Mouse (Mus musculus): ENCODE measurements around the gene Setd4. TPM values are rescaled to one million over a fixed set of nuclear protein-coding genes. Genes with fewer than 3 reads are reported as not detected.

The Setd4 gene
- polyA plus RNA-seq (2017; shearing (Covaris generic)), result 20.2 TPM

DNA sequence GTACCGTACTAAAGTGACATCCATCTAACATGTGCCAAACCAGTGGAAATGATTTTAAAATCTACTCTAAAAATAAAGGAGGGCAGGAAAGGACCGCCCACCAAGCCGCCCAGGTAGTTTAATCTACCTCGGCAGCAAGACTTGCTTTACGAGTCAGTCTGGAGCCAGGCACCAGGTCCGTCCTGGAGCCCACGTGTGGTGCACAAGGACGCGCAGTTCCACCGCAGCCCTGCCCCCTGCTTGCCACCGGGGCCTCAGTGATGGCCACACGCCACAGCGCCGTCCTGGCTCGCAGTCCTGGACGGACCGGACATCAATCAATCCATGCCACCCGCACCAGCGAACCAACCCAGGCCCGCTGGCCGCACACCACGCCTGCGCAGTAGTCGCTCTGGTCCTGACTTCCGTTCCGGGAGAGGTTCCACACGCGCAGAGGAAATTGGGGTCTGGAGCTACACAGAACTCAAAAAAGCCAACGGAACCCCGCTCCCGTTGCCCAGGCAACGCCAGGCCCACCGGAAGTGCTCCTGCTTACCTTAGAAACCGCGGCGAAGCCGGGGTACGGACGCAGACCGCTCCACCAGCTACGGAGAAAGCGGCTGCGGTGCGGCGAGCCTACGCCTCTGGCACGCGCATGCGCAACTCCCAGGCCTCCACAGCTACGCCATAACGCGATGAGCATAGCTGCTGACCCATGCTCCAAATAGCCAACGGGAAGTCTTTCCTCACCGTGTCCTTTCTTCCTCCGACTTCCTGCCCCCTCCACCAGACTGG is at the start of gene Setd4:
Setd4 (minus strand) TSS at position 625 of the 774 bp plus-strand sequence.

GRCm38 (mm10) chr16:93627761-93628400 is 24.0 kb upstream of the Setd4 start, which contains the start of gene Gm5678:
Gene Gm5678 (plus strand): TSS chr16:93628097.

DNA sequence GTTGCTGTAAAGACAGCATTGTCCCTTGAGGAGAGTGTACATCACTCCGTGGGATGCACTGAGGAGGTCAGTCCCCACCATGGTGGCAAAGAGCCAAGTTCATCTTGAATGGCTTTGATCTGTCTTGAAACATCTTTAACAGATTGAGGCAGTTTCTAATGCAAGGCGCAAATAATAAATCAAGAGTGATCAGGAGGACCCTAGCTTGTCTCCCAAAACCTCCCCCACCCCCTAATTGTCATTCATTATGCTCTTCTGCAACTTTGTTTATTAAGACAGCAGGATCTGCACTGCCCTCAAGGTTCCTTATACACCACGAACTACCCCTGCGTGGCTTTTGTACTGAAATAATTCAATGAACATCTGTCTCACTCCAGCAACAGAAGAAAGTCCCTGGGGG is 1.7 kb upstream of the Setd4 start, which contains the start of gene Cbr1:
Cbr1 (plus strand) TSS at position 301 of the 400 bp plus-strand sequence.

Other genes with a start within 250 kb of the Setd4 start
- 47.6 TPM for gene Cbr1, start 1.8 kb upstream of the Setd4 start, polyA plus RNA-seq (2017; shearing (Covaris generic))
- gene Gm5678, start 24.0 kb upstream of the Setd4 start, polyA plus RNA-seq (2017; shearing (Covaris generic)), result not detected
- gene Cbr3, start 79.2 kb upstream of the Setd4 start, polyA plus RNA-seq (2017; shearing (Covaris generic)), result 0.55 TPM
- gene Dop1b, start 107.8 kb upstream of the Setd4 start, polyA plus RNA-seq (2017; shearing (Covaris generic)), result 69.0 TPM
- 69.3 TPM for gene Morc3, start 228.1 kb upstream of the Setd4 start, polyA plus RNA-seq (2017; shearing (Covaris generic))